Mouse (Mus musculus) gastrocnemius, postnatal 14 days (tissue): ENCODE results near the gene Ccdc169. TPM values are rescaled to one million over a fixed set of nuclear protein-coding genes. Genes with fewer than 3 reads are reported as not detected.

ENCODE experiments used
- DNase-seq: peaks from one replicate; pipeline ENCODE4 v3.0.0; 2021; ENCODE audit warnings: mixed read lengths
- intact Hi-C: fragments of 180-260 bp; cut with DNase I; formaldehyde crosslinking; loops from one replicate; pipeline ENCODE4 v1.15.1; 2025; ENCODE audit warnings: low total_unique reads
- long read RNA-seq, 2 experiments: library from polyadenylated mRNA; stranded (forward); transcript quantifications; one replicate each; pipeline ENCODE4 v2.0.0; 2021
- total RNA-seq, 2 experiments: library from RNA; stranded (reverse); gene quantifications; 2 replicates each; pipeline ENCODE4 v1.2.3; 2021

The Ccdc169 gene
- not detected for total RNA-seq
- long read RNA-seq, experiment 1, result 0 reads
- long read RNA-seq, experiment 2, result 0 reads

DNA sequence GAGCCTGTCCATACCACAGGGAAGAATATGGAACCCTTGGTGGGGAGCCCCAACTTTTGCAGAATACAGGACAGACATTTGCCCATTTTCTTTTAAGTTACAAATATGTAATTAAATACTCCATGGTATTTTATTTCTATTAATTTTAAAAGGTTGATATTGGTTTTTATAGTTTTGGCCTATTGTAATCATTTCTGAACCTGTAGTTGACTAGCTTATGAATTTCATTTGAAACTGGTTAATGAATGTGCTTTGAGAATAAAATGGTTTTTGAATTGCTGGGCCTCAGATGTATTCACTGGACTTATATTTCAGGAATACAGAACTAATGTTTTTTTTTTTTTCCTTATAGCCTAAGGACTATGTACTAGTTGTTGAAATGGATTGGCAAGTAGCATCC lies at the start of gene Ccdc169:
Gene Ccdc169, plus strand, starts transcription at position 301 of the 400 bp plus-strand sequence.
- DNase-seq, result no peak
- intact Hi-C loops, result no loop called here

DNA sequence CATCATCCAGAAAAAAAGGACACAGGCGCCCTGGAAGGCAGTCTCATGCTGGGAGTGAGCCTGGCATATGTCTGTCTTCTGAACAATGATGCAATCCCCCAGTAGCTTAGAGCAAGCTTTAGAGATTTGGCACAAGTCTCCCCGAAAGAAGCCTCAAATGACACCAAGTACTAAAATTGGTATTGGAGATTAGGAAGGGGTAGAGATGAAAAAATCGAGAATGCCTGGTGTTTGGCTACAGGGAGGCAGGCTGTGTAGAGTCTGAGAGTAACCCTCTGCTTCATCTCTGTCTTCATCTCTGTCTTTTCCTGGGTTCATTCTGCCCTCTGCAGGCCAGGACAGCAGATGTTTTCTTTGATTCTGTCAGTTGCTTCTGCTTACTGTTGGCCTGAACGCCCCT lies 49.8 kb upstream of the Ccdc169 start:
- no peak for DNase-seq
- intact Hi-C loops, result no loop called here

DNA sequence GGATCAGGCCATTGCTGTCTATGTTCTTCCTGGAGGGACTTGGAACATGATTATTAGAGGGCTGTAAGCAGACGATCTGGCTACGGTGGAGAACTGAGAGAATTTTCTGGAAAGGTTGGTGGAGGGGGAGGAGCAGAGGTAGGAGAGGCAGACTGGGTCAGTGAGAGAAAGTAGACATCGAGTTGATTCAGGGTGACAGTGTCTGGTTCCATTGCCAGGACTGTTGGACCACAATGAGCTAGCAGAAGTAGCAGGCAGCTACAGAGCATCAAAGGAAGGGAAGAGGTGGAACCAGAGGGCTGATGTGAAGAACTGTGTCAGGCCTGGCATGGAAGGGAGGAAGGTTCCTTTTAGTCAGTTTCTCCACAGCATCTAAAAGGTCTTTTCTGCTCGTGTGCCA lies 48.8 kb upstream of the Ccdc169 start:
- no peak for DNase-seq
- intact Hi-C loops, result no loop called here

GRCm38 (mm10) chr3:55088843-55089242 lies 48.3 kb upstream of the Ccdc169 start:
- intact Hi-C loops, result no loop called here
- DNase-seq, result no peak

- DNase-seq, result no peak
- intact Hi-C loops, result no loop called here
Measured at GRCm38 (mm10) chr3:55089291-55089690, 47.8 kb upstream of the Ccdc169 start.

DNA sequence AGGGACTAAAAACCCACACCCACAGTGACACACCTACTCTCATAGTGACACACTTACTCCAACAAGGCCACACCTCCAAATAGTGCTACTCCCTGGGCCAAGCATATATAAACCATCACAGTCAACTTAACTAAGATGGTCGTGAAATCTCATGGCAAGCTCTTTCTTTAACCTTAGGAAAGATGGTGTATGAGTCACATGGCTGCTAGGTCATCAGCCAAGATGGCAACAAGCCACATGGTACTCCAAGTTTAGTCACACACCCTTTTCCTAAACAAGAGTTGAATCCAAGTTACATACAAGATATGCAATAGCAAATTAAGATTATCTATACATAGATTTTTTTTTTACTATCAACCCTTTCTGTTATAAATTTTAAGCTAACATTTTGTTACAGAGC lies 44.0 kb upstream of the Ccdc169 start:
- no peak for DNase-seq
- intact Hi-C loops, result no loop called here

GRCm38 (mm10) chr3:55095968-55096654 lies 41.0 kb upstream of the Ccdc169 start:
- peak; percentile 50 for DNase-seq
- intact Hi-C loops, result no loop called here

- DNase-seq, result no peak
- intact Hi-C loops, result no loop called here
Measured at GRCm38 (mm10) chr3:55096655-55097005, 40.5 kb upstream of the Ccdc169 start.

DNA sequence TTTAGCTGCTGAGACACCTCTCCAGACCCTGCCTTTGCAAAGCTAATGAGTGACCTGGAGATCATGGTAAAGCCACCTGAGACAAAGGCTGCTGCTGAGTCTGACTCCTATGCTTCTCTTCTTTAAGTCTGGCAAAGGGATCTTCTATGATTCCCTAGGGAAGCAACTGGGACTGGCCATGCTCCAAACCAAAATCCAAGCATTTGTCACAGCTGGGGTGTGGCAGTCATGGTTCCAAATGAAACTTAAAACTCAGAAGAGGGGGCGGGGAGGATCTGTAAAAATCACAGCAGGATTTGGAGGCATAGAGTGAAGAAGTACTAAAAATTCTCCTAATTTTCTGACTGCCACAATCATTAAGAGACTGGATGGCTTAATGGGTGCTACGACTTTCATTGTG lies 40.0 kb upstream of the Ccdc169 start:
- peak; percentile 48 for DNase-seq
- intact Hi-C loops, result no loop called here

GRCm38 (mm10) chr3:55098014-55098413 lies 39.1 kb upstream of the Ccdc169 start:
- intact Hi-C loops, result no loop called here
- DNase-seq, result no peak

DNA sequence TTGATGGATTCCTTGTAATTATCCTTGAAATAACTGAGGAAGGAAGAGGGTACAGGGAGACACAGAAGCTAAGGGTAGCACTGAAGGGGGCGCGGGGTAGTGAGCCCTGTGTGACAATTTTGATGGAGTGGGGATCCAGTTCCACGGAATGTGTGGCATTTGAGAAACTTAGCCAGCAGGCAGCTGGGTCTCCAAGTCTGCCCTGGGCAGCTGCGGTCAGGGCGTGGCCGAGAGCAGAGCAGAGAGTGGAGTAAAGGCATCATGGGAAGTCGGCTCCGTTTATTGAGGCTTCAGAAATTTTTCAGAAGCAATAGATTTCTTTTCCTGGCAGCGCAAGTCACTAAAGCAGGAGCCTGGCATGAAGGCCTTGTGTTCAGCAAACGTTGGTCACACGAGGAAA lies 38.1 kb upstream of the Ccdc169 start:
- DNase-seq, result peak; percentile 56
- intact Hi-C loops, result no loop called here

DNA sequence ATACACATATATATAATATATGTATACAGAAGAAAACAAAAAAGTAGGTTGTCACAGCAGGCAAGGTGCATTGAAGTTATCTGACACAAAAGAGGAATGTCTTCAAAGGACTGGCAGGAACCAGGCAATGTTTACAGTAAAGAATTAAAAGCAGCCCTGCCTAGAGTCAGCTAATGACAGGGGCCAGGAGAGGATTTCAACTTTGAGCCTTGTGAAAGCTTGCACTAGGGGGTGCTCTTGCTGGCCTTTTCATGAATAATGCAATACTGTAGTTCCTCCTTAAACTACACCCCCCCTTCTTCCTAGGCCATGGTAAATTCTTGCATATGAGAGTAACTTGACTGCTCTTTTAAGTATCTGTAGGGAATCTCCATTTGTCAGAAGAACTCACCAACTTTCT lies 36.0 kb upstream of the Ccdc169 start:
- intact Hi-C loops, result no loop called here
- no peak for DNase-seq

- DNase-seq, result no peak
- intact Hi-C loops, result no loop called here
Measured at GRCm38 (mm10) chr3:55105372-55106023, 31.6 kb upstream of the Ccdc169 start.

DNA sequence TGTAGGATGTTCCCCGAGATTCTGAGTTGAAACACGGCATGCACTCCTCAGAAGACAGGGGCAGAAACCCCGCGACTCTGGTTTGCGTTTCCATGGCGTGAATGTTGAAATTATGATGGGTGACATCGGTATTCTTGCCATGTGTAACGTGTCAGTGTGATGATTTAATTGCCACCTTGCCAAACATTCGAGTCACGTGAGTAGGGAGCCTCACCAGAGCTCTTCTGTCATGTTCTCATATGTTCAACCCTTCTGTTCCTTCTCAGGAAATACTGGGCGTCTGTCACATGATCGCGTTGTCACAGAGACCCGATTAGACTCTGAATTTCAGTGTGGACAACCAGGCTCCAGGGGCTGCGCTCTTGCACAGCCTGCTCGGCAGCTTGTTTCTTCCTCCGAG lies 31.1 kb upstream of the Ccdc169 start:
- intact Hi-C loops, result no loop called here
- DNase-seq, result no peak

GRCm38 (mm10) chr3:55109097-55109496 lies 28.0 kb upstream of the Ccdc169 start:
- intact Hi-C loops, result no loop called here
- DNase-seq, result no peak

- DNase-seq, result peak; percentile 98
- intact Hi-C loops, result loop anchor here (2.0 kb wide), 1 partner anchor 27 kb away; no protein-coding TSS in a partner anchor
Measured at GRCm38 (mm10) chr3:55111935-55112709, 25.0 kb upstream of the Ccdc169 start, which contains the start of gene Spg20. TSS of gene Spg20 (plus strand) at chr3:55112108.

- no peak for DNase-seq
- intact Hi-C loops, result no loop called here
Measured at GRCm38 (mm10) chr3:55112710-55113415, 24.3 kb upstream of the Ccdc169 start.

GRCm38 (mm10) chr3:55114313-55115065 lies 22.6 kb upstream of the Ccdc169 start:
- intact Hi-C loops, result no loop called here
- DNase-seq, result peak; percentile 51

DNA sequence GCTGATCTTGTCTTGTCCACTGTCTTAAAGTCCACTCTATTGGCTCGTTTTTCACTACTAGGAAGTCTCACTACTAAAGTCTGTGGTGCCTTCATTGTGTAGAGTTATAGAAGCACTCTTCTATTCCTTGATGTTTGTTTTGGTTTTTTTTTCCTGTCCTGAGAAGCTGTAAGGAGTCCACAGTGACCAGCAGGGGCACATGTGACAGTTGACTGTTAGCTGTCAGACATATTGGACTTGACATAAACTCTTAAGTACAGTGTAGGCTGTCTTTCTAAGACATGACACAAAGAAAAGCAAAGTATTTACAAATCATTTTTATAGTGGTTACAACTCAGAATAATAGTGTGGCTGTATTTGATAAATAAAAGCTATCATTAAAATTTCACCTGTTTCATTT lies 22.1 kb upstream of the Ccdc169 start:
- no peak for DNase-seq
- intact Hi-C loops, result no loop called here
